18 mouse cellular contexts compared by ENCODE assay signal in the genomic region with DNA sequence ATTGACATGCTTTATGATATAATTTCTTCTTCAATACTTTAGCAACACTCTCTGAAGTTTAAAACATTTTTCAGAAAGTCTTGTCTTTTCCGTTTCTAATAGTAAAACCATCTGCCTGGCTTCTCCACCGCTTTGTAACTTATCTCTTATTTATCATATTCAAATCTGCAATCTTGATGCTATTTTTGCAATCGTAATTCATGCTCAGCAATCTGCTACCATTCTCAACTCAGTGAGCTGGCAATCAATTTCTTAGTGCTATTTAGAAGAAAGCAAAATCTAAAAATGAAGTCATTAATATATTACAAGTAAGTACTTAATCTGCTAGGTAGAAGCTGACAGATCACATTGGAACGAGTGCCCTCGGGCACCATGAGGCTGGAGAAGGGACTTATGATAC.
"Had no signal": no experiment of that assay in that cellular context is flagged by ENCODE, and none has a peak within 500 bp of the region (broad histone marks: within the 10 kb centered on the region; RNA-seq: fewer than 3 reads in every experiment).

No protein-coding gene starts in this region.

- H3K27me3 ChIP-seq: liver, embryonic 15.5 days; midbrain, embryonic 15.5 days; neural tube, embryonic 12.5 days had no signal

- H3K4me3 ChIP-seq: layer of hippocampus, adult 2 months; limb, embryonic 10.5 days; liver, embryonic 15.5 days; midbrain, embryonic 15.5 days; neural tube, embryonic 12.5 days had no signal

- H3K4me2 ChIP-seq: liver, embryonic 11.5 days; liver, embryonic 15.5 days; midbrain, embryonic 11.5 days; midbrain, embryonic 15.5 days; neural tube, embryonic 12.5 days had no signal

- ATAC-seq: lung, postnatal 0 days; midbrain, embryonic 15.5 days had no signal

- DNase-seq: kidney, adult 11 months; kidney, adult 9 months; kidney, postnatal 36 days; lung, adult 2 months; lung, postnatal 4 days; right cerebral cortex, postnatal 4 days; spleen, adult 18-20 months; thymus, adult 2 months; thymus, postnatal 25 days had no signal

- H3K36me3 ChIP-seq: limb, embryonic 10.5 days; liver, embryonic 15.5 days; midbrain, embryonic 15.5 days; neural tube, embryonic 12.5 days had no signal

- H3K9ac ChIP-seq: liver, embryonic 15.5 days; midbrain, embryonic 15.5 days; neural tube, embryonic 12.5 days had no signal

- H3K4me1 ChIP-seq: limb, embryonic 10.5 days; liver, embryonic 15.5 days; midbrain, embryonic 15.5 days; neural tube, embryonic 12.5 days had no signal

- H3K27ac ChIP-seq: kidney, postnatal 0 days; layer of hippocampus, adult 2 months; limb, embryonic 10.5 days; liver, embryonic 15.5 days; midbrain, embryonic 15.5 days; neural tube, embryonic 12.5 days had no signal

- H3K9me3 ChIP-seq: limb, embryonic 10.5 days; liver, embryonic 15.5 days; midbrain, embryonic 15.5 days; neural tube, embryonic 12.5 days had no signal
